Mouse (Mus musculus) gastrocnemius, adult 8-10 months (tissue): Measurements from ENCODE around the gene Psapl1. TPM values are rescaled to one million over a fixed set of nuclear protein-coding genes. Genes with fewer than 3 reads are reported as not detected.
"Not testable (repeated sequence)": the region's sequence is repeated elsewhere in the genome, so short reads cannot be mapped to it uniquely, and the experiment has no call there.

ENCODE experiments used
- DNase-seq, 2 experiments: peaks; one replicate each; pipeline ENCODE4 v3.0.0; 2022; ENCODE audit warnings: low spot score in 2 of 2
- total RNA-seq, 4 experiments: library from RNA; stranded (reverse); gene quantifications; 2 replicates each; pipeline ENCODE4 v1.2.4; 2022

Psapl1 gene
- total RNA-seq, 4 experiments from 2014 or later: not detected

- no peak for DNase-seq
Measured at GRCm38 (mm10) chr5:36203421-36203820, 400 bp upstream of the Psapl1 start.

DNA sequence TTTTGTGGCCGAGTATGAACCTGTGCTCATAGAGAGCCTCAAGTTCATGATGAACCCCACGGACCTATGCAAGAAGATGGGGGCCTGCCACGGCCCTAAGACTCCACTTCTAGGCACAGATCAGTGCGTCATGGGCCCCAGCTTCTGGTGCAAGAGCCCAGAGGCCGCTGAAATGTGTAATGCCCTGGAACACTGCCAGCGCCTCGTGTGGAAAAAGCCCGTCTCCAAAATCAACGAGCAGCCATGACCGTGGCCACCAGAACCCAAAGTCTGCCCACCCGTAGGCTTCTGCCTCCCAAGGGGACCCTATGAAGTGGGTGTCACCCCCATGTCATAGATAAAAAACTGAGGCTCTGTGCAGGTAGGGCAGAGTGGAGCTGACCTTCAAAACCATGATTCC lies 1.6 kb downstream of the Psapl1 start:
- DNase-seq: no peak

DNA sequence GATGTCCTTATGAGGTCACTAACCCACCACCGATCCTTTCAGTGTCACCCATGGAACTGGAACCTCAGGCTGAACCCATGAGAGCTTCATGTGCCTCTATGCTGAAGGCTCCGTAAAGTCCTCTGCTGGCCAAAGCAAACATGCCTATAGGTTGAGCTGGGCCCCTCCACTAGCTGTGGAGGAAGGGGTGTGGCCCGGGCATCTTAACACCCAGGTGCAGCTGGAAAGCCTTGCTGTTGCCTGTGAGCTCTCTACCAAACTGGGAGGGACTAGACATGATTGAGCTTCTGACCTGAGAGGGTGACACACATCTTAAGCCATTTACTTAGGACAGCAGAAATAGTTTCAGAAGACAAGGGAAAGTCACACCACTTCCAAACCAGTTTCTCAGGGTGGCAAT lies 5.0 kb downstream of the Psapl1 start:
- no peak for DNase-seq

- no peak for DNase-seq
Measured at GRCm38 (mm10) chr5:36213310-36213709, 9.5 kb downstream of the Psapl1 start.

- DNase-seq: no peak
Measured at GRCm38 (mm10) chr5:36220105-36220504, 16.3 kb downstream of the Psapl1 start.

DNA sequence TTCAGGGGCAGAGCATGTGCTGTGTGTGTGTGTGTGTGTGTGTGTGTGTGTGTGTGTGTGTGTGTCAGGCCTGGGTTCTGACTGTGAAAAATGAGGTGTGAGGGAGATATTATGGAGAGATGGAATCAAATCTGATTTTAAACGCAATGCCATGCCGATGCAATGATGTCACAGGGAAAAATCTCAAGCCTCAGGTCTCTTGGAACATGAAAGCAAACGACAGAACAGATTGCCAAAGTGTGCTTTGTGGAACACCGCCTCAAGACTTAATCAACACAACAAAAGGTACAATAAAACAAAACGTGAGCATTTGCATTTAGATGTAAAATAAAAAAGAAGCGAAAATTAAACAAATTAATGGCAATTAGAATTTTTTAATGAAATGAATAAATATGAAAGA lies 16.8 kb downstream of the Psapl1 start:
- DNase-seq: no peak

- no peak for DNase-seq
Measured at GRCm38 (mm10) chr5:36223787-36224186, 20.0 kb downstream of the Psapl1 start.

DNA sequence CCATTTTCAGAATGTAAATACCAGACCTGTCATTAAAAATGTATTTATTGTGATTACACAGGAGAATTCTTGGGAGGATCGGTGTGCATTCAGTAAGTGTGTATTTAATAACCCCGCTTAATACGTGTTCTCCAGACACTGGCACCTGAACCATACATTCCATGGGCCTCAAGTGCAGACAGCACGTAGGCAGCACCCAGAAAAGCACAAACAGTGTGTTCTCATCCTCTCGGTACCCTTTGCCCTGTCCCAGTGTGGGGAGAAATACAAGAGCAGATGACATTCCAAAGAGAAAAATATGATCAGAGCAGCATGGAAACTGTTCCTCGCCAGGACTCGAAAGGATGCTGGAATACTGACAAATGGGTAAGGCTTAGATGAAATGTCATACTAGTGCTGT lies 22.0 kb downstream of the Psapl1 start:
- DNase-seq: no peak

GRCm38 (mm10) chr5:36226296-36226695 lies 22.5 kb downstream of the Psapl1 start:
- DNase-seq: no peak

- no peak for DNase-seq
Measured at GRCm38 (mm10) chr5:36228405-36229370, 24.9 kb downstream of the Psapl1 start.

GRCm38 (mm10) chr5:36230301-36230780 lies 26.5 kb downstream of the Psapl1 start:
- no peak for DNase-seq

DNA sequence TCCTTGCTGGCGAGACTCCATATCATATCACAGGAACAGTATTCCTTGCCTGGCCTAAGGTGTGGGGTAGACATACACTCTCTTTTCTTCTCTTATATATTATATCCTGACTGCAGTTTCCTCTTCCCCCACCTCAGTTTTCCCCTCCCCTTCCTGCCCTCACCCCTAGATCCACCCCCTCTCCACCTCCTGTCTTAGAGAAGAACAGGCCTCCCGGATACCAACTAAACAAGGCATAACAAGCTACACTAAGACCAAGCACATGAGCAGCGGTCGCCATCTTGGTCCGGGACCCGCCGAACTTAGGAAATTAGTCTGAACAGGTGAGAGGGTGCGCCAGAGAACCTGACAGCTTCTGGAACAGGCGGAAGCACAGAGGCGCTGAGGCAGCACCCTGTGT lies 33.7 kb downstream of the Psapl1 start:
- DNase-seq: not testable (repeated sequence)

DNA sequence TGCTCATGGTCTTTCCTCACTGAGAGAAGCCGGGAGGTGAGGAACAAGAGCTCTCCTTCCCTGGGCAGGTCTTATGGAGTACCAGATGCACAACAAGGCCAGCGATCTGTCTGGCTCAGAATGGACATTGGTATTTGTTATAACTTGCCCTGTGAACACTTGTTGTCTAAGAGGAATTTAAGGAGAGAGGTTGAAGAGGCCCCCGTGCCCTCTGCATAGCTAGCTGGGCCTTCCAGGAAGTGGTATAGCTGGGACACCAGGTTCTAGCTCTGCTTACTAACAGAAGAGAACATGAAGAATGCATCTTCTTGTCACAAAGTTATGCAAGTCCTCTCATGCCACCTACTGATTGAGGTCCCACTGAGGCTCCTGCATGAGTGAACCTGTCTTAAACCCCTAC lies 44.2 kb downstream of the Psapl1 start:
- no peak for DNase-seq

DNA sequence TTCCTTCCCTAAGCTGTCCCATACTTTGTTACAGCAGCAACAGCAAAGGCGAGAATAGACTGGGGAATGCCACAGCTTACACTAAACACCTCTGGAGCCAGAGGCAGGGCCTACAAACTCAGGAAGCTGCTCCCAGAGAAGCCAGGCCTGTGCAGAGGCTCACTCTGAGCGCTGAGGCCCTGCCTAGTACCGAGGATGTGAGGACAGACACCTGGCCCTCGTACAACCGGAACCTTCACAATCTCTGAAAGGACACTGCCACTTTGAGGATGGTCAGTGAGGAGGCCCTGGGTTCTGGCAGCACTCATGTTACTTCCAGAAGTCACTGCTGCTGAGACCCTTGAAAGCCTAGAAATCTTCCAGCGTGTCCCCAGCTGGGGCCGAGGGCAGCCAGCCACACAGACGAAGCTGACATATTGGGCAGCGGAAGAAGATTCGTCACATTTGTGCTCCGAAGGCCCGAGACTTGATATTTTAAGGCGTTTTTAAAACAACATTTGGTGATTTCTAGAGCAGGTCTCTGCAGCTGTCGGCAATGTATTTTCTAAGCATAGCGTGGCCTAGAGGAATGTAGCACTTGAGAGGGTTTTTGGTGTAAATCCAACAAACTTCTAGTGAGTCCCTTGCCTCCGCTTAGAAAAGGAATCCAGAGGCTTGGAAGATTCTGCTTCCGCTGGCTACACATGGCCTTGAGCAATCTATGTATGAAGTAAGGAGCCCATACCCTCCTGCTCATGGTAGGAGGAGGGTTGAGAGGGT lies 49.1 kb downstream of the Psapl1 start:
- DNase-seq: no peak

DNA sequence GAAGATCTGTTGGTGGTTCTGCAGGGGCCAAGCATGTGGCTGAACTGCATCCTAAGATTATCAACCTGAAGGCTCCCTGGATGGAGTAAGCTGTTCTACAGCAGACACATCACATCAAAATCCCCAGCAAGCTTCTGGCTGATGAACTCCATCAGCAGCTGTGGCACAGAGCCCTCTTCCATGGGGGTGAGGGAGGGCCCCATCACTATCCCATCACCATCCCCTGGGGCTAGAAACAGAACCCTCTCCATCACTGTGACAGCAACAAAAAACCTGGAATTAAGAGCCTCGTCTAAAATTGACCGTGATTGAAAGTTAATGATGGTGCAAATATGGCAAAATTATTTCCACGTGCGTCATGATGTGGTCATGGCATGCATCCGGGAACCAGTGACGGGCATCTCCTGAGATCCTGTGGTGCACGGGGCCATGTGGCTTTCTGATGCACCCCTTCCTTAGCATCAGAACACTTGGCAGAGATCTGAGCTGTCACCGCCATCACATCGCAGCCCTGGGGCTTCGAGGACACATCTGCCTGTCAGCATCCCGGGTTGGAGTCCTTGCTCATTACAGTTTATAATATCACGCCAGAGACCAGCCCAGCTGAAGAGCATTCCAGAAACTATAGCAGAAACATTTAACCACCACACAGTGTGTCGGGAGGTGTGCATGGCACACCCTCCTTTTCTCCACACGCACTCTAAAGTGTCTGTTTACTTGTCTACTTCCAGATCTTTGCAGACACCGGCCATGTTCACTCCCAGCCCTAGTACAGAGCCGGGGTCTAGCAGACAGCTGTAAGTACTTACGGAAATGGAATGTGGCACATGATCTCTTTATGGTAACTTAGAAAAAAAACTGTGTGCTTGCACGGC lies 51.1 kb downstream of the Psapl1 start:
- no peak for DNase-seq

Other genes with a start within 250 kb of the Psapl1 start
- 1 to 10 TPM in 3 of 4 experiments, under 1 TPM in 1; 0.92 to 2.3 (median 1.2) TPM for gene Sorcs2, start 194.1 kb downstream of the Psapl1 start, total RNA-seq